Mouse (Mus musculus) MEL (cell line): ENCODE data around the gene Glis1.
"Not testable (repeated sequence)": the region's sequence is repeated elsewhere in the genome, so short reads cannot be mapped to it uniquely, and the experiment has no call there.

Experiments used
- BHLHE40 ChIP-seq: IDR thresholded peaks from 2 replicates; pipeline ENCODE4 v1.6.1; 2012; ENCODE audit warnings: low read depth, mild to moderate bottlenecking, inconsistent platforms, low read length, improper control_type of control experiment, borderline replicate concordance
- CTCF ChIP-seq, 3 experiments: IDR thresholded peaks in 2 of 3; conservative IDR thresholded peaks in 1 of 3; 2 replicates each; pipeline ENCODE4 v1.5.1; 2011 to 2012; ENCODE audit warnings: low read length in 3 of 3, low read depth in 2 of 3, mild to moderate bottlenecking in 2 of 3, improper control_type of control experiment in 1 of 3, inconsistent platforms in 1 of 3, mixed read lengths in 1 of 3, moderate library complexity in 1 of 3; ENCODE audit not compliant: control insufficient read depth in 1 of 3, insufficient read depth in 1 of 3, poor library complexity in 1 of 3, severe bottlenecking in 1 of 3
- ELF1 ChIP-seq: IDR thresholded peaks from 2 replicates; pipeline ENCODE4 v1.6.1; 2014; ENCODE audit warnings: low read depth, mild to moderate bottlenecking, inconsistent platforms, low read length, improper control_type of control experiment, moderate library complexity
- GATA1 ChIP-seq: IDR thresholded peaks from 2 replicates; pipeline ENCODE4 v1.6.1; 2011; ENCODE audit warnings: low read depth, low read length, improper control_type of control experiment
- POLR2AphosphoS5 ChIP-seq: IDR thresholded peaks from 2 replicates; pipeline ENCODE4 v1.6.1; 2012; ENCODE audit warnings: low read depth, borderline replicate concordance, mild to moderate bottlenecking, inconsistent platforms, low read length, moderate library complexity, mixed read lengths

- not testable (repeated sequence) for TF ChIP-seq POLR2AphosphoS5; CTCF (IDR thresholded peaks at IDR 0.05 in 2 of 3, conservative IDR thresholded peaks at IDR 0.05 in 1 of 3; ENCODE audit: control insufficient read depth in 1 of 3, insufficient read depth in 1 of 3, low read depth in 2 of 3, low read length in 3 of 3, poor library complexity in 1 of 3, severe bottlenecking in 1 of 3); BHLHE40; ELF1; GATA1
These were observed 164.2 kb downstream of the Glis1 start for GRCm38 (mm10) chr4:107598581-107598958.
